In the genomic region with DNA sequence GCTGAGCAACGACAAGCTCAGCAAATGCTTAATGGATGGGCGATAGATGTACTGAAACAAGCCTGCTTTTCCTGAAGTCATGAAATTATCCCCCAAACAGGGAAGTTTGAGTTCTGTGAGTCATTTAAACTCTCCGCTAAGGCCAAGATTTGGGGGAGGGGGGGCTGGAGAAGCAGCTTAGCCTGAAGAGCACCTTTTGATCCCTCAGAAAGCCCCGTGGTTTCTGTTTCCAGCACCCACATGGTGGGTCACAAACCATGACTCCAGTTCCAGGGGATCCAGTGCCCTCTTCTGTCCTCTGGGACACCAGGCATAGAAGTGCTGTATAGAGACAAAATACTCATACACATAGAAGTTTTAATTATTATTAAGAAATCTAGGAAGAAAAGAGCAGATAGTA, we compare ENCODE assay signal across 8 mouse cellular contexts. TPM values are rescaled to one million over a fixed set of nuclear protein-coding genes. Genes with fewer than 3 reads are reported as not detected.
DNase-seq lines count a peak whose midpoint lies in the region; ATAC-seq and TF ChIP-seq lines count a peak whose summit lies in the region.

No protein-coding gene starts in this region.

- H3K4me3 ChIP-seq in kidney, adult 2 months (ENCODE audit: insufficient read depth, low read depth, low read length) = no peak overlapping the region
- no peak overlapping the region for H3K4me3 ChIP-seq in CH12.LX (replicated peaks in 1 of 3; ENCODE audit: low read depth in 2 of 3, low read length in 2 of 3, poor library complexity in 1 of 3)
- peak overlapping the region; percentile 70 for H3K4me3 ChIP-seq in gastrocnemius, adult 2 months
- no peak overlapping the region for H3K4me3 ChIP-seq in limb, embryonic 12.5 days (replicated peaks)
- H3K4me3 ChIP-seq in forebrain, embryonic 15.5 days = no peak overlapping the region

- 0 out of 2 replicates have a peak, but pooled peaks have one; percentile 9 for TF ChIP-seq CTCF in kidney, adult 2 months (conservative IDR thresholded peaks at IDR 0.05; ENCODE audit: insufficient read depth, insufficient read length, low read depth, low read length)
- TF ChIP-seq CTCF in CH12.LX (conservative IDR thresholded peaks at IDR 0.05 in 1 of 2, IDR thresholded peaks at IDR 0.05 in 1 of 2; ENCODE audit: low read depth in 2 of 2, low read length in 2 of 2) = no peak
- no peak for TF ChIP-seq CTCF in gastrocnemius, adult 2 months (IDR thresholded peaks at IDR 0.05)

- H3K79me2 ChIP-seq in CH12.LX (replicated peaks; ENCODE audit: control insufficient read depth, extremely low read depth, insufficient read depth, poor library complexity, severe bottlenecking) = no peaks in the 10 kb centered on the region

- TF ChIP-seq RAD21 in CH12.LX (IDR thresholded peaks at IDR 0.05; ENCODE audit: low read depth, low read length) = no peak

- no peak overlapping the region for H3K9ac ChIP-seq in CH12.LX (ENCODE audit: insufficient read depth, low read depth)
- H3K9ac ChIP-seq in limb, embryonic 12.5 days (replicated peaks) = no peak overlapping the region
- H3K9ac ChIP-seq in forebrain, embryonic 15.5 days (replicated peaks) = no peak overlapping the region

- intact Hi-C loops in gastrocnemius, adult 2 months (cut with DNase I) = loop anchor here (5.0 kb wide), 1 partner anchor 137 kb away; no protein-coding TSS in a partner anchor

- TF ChIP-seq EP300 in CH12.LX (IDR thresholded peaks at IDR 0.05; ENCODE audit: low read length) = no peak

- in situ Hi-C loops in CH12.LX (cut with MboI; ENCODE audit: low pct_ligation_motif_present, low pct_unique_long_range_greater_than_20kb, low sequenced_read_pairs) = loop anchor here (5.0 kb wide), 1 partner anchor 122 kb away; no protein-coding TSS in a partner anchor

- no peak for DNase-seq in kidney, adult 2 months
- DNase-seq in kidney, adult 18-20 months = no peak
- DNase-seq in CH12.LX (ENCODE audit: extremely low read depth) = peak; percentile 37
- DNase-seq in gastrocnemius, adult 2 months = peak; percentile 43
- no peak for DNase-seq in layer of hippocampus, adult 9-11 months
- DNase-seq in spleen, postnatal 14 days (ENCODE audit: low spot score in 2 of 2) = no peak

- H3K9me3 ChIP-seq in CH12.LX (replicated peaks; ENCODE audit: low read length) = peaks cover 8% of the 10 kb centered on the region
- no peaks in the 10 kb centered on the region for H3K9me3 ChIP-seq in limb, embryonic 12.5 days
- no peaks in the 10 kb centered on the region for H3K9me3 ChIP-seq in forebrain, embryonic 15.5 days

- H3K4me2 ChIP-seq in CH12.LX (ENCODE audit: insufficient read depth, low read depth, poor library complexity, severe bottlenecking) = no peak overlapping the region; the same call in 1 of the 2 replicates
- H3K4me2 ChIP-seq in limb, embryonic 12.5 days = 0 out of 2 replicates have a peak overlapping the region, but pooled peaks have one; percentile 46
- H3K4me2 ChIP-seq in forebrain, embryonic 15.5 days (replicated peaks) = no peak overlapping the region

- H3K4me1 ChIP-seq in kidney, adult 2 months (ENCODE audit: control insufficient read depth, insufficient read depth, low read length) = no peaks in the 10 kb centered on the region; the same call in 1 of the 2 replicates
- peaks cover 15 to 22% of the 10 kb centered on the region in 2 experiments for H3K4me1 ChIP-seq in CH12.LX (ENCODE audit: control insufficient read depth in 1 of 2, insufficient read depth in 2 of 2)
- H3K4me1 ChIP-seq in limb, embryonic 12.5 days (replicated peaks) = peaks cover 6% of the 10 kb centered on the region; the same call in 1 of the 2 replicates
- H3K4me1 ChIP-seq in forebrain, embryonic 15.5 days = no peaks in the 10 kb centered on the region

- peak overlapping the region; percentile 34; the same call in 1 of the 2 replicates for H3K27ac ChIP-seq in kidney, adult 2 months (ENCODE audit: insufficient read depth, low read depth, low read length)
- no peak overlapping the region for H3K27ac ChIP-seq in CH12.LX (ENCODE audit: insufficient read depth, low read depth)
- H3K27ac ChIP-seq in gastrocnemius, adult 2 months = peak overlapping the region; percentile 84
- peak overlapping the region; percentile 79 for H3K27ac ChIP-seq in limb, embryonic 12.5 days
- no peak overlapping the region for H3K27ac ChIP-seq in forebrain, embryonic 15.5 days (replicated peaks)

- TF ChIP-seq POLR2A in kidney, adult 2 months (IDR thresholded peaks at IDR 0.05; ENCODE audit: low read depth, low read length) = no peak
- no peak for TF ChIP-seq POLR2A in CH12.LX (IDR thresholded peaks at IDR 0.05; ENCODE audit: low read depth, low read length)

- no peaks in the 10 kb centered on the region; the same call in 1 of the 2 replicates for H3K36me3 ChIP-seq in kidney, adult 2 months (ENCODE audit: control insufficient read depth, insufficient read depth, low read length)
- H3K36me3 ChIP-seq in CH12.LX (replicated peaks in 1 of 2; ENCODE audit: control insufficient read depth in 1 of 2, insufficient read depth in 1 of 2, low read length in 1 of 2) = no peaks in the 10 kb centered on the region
- no peaks in the 10 kb centered on the region for H3K36me3 ChIP-seq in limb, embryonic 12.5 days
- H3K36me3 ChIP-seq in forebrain, embryonic 15.5 days = no peaks in the 10 kb centered on the region

- ATAC-seq in limb, embryonic 12.5 days (ENCODE audit: insufficient number of reproducible peaks, insufficient read depth, low FRiP score, low TSS enrichment, low read depth) = no peak
- no peak for ATAC-seq in forebrain, embryonic 15.5 days (replicated peaks)

- H3K27me3 ChIP-seq in kidney, adult 2 months (replicated peaks; ENCODE audit: control insufficient read depth, insufficient read depth, low read length) = no peaks in the 10 kb centered on the region
- H3K27me3 ChIP-seq in CH12.LX (replicated peaks) = no peaks in the 10 kb centered on the region
- no peaks in the 10 kb centered on the region for H3K27me3 ChIP-seq in limb, embryonic 12.5 days
- no peaks in the 10 kb centered on the region for H3K27me3 ChIP-seq in forebrain, embryonic 15.5 days

- WGBS in kidney, adult 2 months = 42% methylated on average over 4 of the region's 4 CpGs
- WGBS in limb, embryonic 12.5 days = 71% methylated on average over 4 of the region's 4 CpGs
- 75% methylated on average over 4 of the region's 4 CpGs for WGBS in forebrain, embryonic 15.5 days

- dilution Hi-C loops in CH12.LX (cut with MboI; ENCODE audit: extremely low pct_ligation_motif_present, extremely low pct_unique_long_range_greater_than_20kb, low sequenced_read_pairs) = no loop called here

TF ChIP-seq in CH12.LX, 34 proteins besides CTCF, POLR2A, EP300 and RAD21:
- TF ChIP-seq USF2 (conservative IDR thresholded peaks at IDR 0.05; ENCODE audit: low read depth, low read length) (no peak), MYC (IDR thresholded peaks at IDR 0.05; ENCODE audit: low read depth, low read length) (0 out of 2 replicates have a peak, but pooled peaks have one; percentile 2)

RNA-seq across cellular contexts. Expression of a gene that starts 27.5 kb away (rescaled TPM):
- polyA plus RNA-seq in kidney, adult 2 months (2012; rRNA removed) = 0.94 and 1.1 TPM in 2 replicates
- 0.84 and 0.85 TPM in 2 replicates for total RNA-seq in CH12.LX (2012; rRNA removed)
- 0.13 and 0.15 TPM in 2 replicates for total RNA-seq in CH12.LX (2014; rRNA removed)
- polyA plus RNA-seq in CH12.LX (2012; ENCODE audit: insufficient read length, low read depth) = 0.46 and 0.50 TPM in 2 replicates
- 1 to 10 TPM; 3.4 to 5.1 TPM for total RNA-seq in gastrocnemius, adult 2 months (2021)
- polyA plus RNA-seq in limb, embryonic 12.5 days (2016; fragmentation: Nextera tagmentation; extraction: Ambion mirVana) = 2.7 and 2.9 TPM in 2 replicates
- 1.2 TPM in 2 replicates for polyA plus RNA-seq in forebrain, embryonic 15.5 days (2015; fragmentation: Nextera tagmentation; extraction: Ambion mirVana)

RNA-seq across cellular contexts. Expression of a gene that starts 34.2 kb away (rescaled TPM):
- 17.0 and 20.6 TPM in 2 replicates for polyA plus RNA-seq in kidney, adult 2 months (2012; rRNA removed)
- total RNA-seq in CH12.LX (2012; rRNA removed) = 12.2 and 13.3 TPM in 2 replicates
- total RNA-seq in CH12.LX (2014; rRNA removed) = 2.7 and 3.4 TPM in 2 replicates
- 3.1 and 3.7 TPM in 2 replicates for polyA plus RNA-seq in CH12.LX (2012; ENCODE audit: insufficient read length, low read depth)
- total RNA-seq in gastrocnemius, adult 2 months (2021) = 10 to 100 TPM; 21.8 to 29.1 TPM
- polyA plus RNA-seq in limb, embryonic 12.5 days (2016; fragmentation: Nextera tagmentation; extraction: Ambion mirVana) = 29.9 and 33.0 TPM in 2 replicates
- 11.9 and 13.6 TPM in 2 replicates for polyA plus RNA-seq in forebrain, embryonic 15.5 days (2015; fragmentation: Nextera tagmentation; extraction: Ambion mirVana)

Comparison
In these comparisons a context has a peak if more than half of its experiments do, and no peak if none do; other contexts are left out.
1. DNase-seq: peak in CH12.LX (single experiment) and gastrocnemius, adult 2 months (single experiment); none in kidney, adult 2 months (single experiment), kidney, adult 18-20 months (single experiment), layer of hippocampus, adult 9-11 months (single experiment) and spleen, postnatal 14 days (0 of 2).
2. H3K27ac ChIP-seq: peak in kidney, adult 2 months (single experiment), gastrocnemius, adult 2 months (single experiment) and limb, embryonic 12.5 days (single experiment); none in CH12.LX (single experiment) and forebrain, embryonic 15.5 days (single experiment).